Mouse (Mus musculus): Measurements from ENCODE around the gene Aasdhppt.
A peak's percentile ranks its signal among the peaks of the same experiment; 100 is the strongest.

Aasdhppt gene

GRCm38 (mm10) chr9:4309351-4310085 lies at the start of gene Aasdhppt, which contains the start of gene Kbtbd3:
Aasdhppt (minus strand) TSS chr9:4309471.
Kbtbd3 (plus strand) TSS chr9:4309833.
- DNase-seq (ENCODE audit: inconsistent ontology term), result peak; percentile 100

GRCm38 (mm10) chr9:4353163-4353562 lies 43.9 kb upstream of the Aasdhppt start:
- no peak for DNase-seq (ENCODE audit: inconsistent ontology term)

- DNase-seq (ENCODE audit: inconsistent ontology term), result no peak
Observed at GRCm38 (mm10) chr9:4318939-4319721, 9.9 kb upstream of the Aasdhppt start.

- peak; percentile 85 for DNase-seq (ENCODE audit: inconsistent ontology term)
Observed at GRCm38 (mm10) chr9:4315746-4316145, 6.5 kb upstream of the Aasdhppt start.

GRCm38 (mm10) chr9:4313946-4314345 lies 4.7 kb upstream of the Aasdhppt start:
- no peak for DNase-seq (ENCODE audit: inconsistent ontology term)

- DNase-seq (ENCODE audit: inconsistent ontology term), result no peak
Observed at GRCm38 (mm10) chr9:4311162-4311561, 1.9 kb upstream of the Aasdhppt start.

GRCm38 (mm10) chr9:4310706-4311105 lies 1.4 kb upstream of the Aasdhppt start:
- peak; percentile 9 for DNase-seq (ENCODE audit: inconsistent ontology term)

- no peak for DNase-seq (ENCODE audit: inconsistent ontology term)
Observed at GRCm38 (mm10) chr9:4308628-4309350, 482 bp downstream of the Aasdhppt start.

DNA sequence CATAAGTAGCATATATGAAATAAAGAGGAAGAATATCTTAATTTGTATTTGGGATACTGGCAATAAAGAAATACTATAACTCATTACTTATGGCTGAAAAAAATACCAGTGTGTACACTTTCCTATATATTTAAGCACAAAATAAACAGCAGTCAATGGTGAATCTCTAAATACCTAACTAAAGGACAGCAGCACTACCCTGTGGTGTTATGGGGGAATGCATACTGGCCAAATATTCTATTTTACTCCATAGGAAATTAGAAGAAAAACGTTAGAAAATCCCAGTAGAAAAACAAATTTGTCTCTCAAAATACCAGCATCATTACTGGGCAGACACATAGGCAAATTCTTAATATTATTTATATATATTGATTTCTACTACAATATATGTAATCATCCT lies 4.4 kb downstream of the Aasdhppt start:
- no peak for DNase-seq (ENCODE audit: inconsistent ontology term)

DNA sequence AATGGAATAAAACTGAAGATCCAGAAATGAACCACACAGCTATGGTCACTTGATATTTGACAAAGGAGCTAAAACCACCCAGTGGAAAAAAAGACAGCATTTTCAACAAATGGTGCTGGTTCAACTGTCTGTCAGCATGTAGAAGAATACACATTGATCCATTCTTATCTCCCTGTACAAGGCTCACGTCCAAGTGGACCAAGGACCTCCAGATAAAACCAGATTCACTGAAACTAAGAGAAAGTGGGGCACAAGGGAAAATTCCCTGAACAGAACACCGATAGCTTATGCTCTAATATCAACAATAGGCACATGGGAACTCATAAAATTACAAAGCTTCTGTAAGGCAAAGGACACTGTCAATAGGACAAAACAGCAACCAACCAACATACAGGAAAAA lies 8.8 kb downstream of the Aasdhppt start:
- no peak for DNase-seq (ENCODE audit: inconsistent ontology term)

DNA sequence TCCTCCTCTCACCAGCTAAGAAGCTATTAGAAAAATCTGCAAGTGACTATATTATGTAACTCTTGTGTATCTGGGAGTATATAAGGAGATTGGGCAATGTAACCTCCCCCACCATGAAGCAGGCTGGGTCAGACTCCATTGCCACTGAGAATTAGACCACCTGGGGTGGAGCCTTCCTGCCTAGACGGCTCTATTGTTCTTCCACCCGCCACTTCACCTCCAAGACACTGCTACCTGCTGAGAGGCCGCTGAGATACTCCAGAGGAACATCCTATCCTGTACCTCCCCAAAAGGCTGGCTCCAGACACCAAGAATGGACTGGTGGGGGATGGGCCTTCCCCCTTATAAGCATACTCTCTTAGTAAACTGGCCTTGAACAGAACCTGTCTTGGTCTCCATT lies 25.4 kb downstream of the Aasdhppt start:
- DNase-seq (ENCODE audit: inconsistent ontology term), result no peak

GRCm38 (mm10) chr9:4266881-4267280 lies 42.4 kb downstream of the Aasdhppt start:
- DNase-seq (ENCODE audit: inconsistent ontology term), result no peak

DNA sequence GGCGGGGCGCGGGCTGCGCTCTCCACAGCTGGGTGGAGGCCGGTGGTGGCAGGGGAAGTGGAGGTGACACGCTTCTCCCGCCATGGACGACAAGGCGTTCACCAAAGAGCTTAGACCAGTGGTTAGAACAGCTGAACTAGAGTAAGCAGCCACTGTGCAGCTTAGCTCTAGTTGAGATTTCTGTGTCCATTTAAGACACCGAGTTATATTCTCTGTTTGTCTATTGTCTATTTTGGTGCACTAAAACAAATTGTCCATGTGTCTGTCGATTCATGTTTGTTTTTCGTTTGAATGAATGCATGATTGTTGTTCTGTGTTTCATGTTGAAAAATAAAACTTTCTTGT lies 48.6 kb downstream of the Aasdhppt start:
- DNase-seq (ENCODE audit: inconsistent ontology term), result no peak

DNA sequence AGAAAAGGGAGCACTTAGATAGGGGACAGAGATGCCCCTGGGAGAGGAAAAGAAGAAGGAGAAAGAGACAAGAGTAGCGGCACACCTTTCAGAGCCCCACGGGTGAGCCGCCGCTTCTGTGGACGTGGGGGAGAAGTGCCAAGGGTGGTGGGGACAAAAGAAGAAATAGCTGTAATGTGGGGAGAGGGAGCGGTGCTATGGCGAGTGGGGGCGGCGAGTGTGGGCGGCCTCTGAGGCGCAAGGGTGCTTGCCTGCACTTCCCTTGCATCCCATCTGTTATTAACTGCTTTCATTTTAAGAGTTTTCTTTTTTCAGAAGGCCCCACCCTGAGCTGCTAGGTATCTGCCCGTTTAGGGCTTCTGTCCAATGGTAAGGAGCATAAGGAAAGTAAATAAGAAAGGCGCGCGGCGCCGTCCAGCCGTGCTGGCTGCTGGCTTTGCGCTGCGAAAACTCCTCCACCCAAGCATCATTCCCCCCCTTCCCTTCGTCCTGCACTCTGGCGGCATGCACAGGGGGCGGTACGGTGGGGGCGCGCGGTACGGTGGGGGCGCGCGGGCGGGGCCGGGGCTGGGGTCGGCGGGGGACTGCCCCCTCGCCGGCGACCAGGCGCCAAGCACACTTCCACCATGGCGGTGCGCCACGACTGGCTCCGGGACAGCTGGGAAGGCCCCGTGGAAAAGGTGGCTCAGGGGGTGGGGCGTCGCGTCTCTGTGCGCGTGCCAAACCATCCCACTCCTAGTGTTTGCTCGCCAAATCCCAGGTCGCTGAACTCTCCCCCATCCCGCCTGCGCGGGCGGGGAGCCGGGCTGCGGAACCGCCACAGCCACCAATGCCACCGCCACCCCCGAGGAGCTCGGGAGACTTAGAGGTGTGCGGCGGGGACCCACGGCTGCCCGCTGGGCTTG lies 49.2 kb downstream of the Aasdhppt start:
- DNase-seq (ENCODE audit: inconsistent ontology term), result peak; percentile 44

DNA sequence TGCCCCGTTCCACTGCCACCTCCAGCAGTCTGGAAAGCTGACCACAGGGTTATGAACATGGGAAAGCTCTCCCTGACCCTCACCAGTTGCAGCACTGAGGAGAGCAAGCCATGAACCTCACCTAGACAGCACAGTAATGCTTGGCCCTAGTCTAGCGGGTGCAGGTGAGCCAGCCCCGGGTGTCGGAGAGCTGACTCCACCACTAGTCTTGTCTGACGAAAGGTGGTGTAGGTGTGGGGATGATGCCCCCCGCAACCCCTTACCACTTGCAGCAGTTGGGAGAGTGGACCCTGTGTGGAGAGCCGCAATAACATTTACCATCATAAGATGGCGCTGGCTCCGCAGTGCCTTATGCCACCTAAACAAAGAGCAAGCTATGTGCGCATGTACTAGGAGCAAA lies 50.2 kb downstream of the Aasdhppt start:
- DNase-seq (ENCODE audit: inconsistent ontology term), result no peak

All from Muller cell, postnatal 12 days (primary cell).